Mouse (Mus musculus): ENCODE data around the gene Cd84. TPM values are rescaled to one million over a fixed set of nuclear protein-coding genes. Genes with fewer than 3 reads are reported as not detected.

Cd84 gene
- polyA plus RNA-seq, 2 experiments from 2014 or later = 173 to 208 TPM

DNA sequence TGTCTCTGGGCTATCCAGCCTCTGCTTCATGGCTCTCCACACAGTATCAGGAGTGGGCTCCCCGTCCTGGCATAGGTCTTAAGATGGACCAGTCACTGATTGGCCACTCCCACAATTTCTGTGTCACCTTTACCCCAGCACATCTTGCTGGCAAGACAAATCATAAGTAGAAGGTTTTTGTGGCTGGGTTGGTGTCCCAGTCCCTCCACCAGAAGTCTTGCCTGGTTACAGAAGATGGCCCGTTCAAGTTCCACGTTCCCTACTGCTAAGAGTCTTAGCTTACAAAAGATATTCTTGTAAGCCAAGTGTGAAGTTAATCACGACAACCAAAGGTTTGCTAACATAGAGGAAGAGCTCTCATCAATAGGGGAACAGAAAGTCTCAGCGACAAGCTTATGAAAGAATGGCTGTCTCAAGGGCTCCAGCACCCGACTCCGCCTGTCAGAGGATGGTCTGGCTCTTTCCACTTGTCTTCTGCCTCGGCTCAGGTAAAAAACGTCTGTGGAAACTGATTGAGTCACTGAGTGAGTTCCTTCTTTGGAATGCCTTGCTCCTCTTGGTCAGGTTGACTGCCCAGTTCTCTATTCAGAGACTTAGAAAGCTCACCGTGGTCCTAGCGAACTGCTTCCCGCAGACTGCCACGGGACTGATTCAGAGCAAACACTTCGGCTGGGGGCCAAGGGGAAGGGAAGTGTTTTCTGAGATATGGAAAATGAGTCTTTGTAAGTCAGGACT lies 78.0 kb downstream of the Cd84 start, which contains the start of gene Slamf6:
Gene Slamf6, plus strand, starts transcription at position 211 of the 735 bp plus-strand sequence.
- ATAC-seq = peak; percentile 21

DNA sequence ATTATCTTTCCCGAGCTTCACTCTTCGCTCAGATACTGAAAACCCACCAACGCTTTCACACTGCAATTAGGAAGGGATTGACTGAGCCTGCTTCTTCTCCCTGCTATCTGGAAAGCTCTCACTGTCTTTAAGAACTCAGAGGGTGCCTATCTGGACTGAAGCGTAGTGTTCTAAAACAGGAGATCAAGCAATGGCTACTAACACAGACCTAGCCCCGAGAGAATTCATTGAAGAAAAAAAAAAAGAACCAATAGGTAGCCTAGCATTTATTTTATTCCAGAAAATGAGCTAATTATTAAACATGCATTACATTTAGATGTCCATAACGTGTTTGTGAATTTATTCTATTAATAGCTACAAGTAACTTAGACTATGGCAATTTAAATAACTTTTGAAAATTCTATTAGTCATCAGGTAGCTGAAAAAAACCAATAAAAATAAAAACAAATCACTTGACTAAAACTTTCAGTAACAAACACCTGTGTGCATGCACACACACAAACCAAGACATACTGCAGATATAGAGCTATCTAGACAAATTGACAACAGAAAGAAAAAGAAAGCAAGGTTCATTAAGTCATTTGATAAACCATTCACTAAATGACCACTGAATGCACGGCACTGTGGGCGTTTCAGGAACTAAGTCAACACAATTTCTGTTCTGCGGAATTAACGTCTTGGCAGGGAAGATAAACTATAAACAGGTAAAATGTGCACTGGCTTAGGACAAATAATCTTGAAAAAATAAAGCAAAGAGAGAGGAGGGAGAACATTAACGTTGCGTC lies 78.8 kb downstream of the Cd84 start:
- ATAC-seq = no peak

DNA sequence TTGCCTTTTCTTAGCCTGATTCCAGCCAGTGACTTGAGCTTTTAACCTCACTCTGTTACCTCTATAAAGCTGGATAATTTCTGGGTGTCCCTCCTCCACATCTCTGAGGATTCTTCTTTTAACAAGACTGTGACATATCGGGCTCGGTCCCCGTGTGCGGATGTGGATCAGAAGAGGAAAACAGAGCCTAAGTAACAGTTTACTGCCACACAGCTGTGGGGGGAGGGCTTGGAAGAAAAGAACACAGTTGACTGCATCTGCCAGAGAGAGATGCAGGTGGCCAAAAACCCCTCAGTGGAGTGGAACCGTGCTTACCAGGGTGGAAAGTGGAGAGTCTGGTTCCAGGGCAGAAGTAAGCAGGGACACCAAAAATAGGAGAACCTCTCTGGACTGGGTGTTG lies 79.7 kb downstream of the Cd84 start:
- no peak for ATAC-seq

DNA sequence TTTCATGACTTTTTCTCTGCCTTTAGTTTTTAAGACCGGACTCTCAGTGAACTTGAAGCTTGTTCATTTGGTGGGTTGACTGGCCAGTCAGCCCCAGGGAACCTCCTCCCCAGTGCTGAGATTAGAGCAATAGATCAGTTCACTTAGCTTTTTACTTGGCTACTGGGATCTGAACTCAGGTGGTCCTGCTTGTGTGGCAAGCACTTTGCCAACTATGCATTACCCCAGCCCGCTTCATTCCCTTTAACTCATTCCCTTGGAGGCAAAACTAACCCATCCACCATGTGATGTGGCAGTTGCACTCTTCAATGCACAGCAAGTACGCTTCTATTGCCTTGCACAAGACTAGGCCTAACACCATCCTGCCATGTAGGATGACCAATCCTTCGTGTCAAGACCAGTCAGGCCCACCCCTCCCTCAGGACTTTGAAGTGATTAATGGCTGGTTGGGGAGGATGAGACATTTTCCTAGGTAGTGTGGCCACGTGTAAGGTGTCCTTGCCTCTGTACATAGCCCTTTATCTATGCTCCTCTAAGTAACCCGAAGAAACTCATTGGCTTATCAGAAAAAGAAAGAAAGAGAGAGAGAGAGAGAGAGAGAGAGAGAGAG lies 80.5 kb downstream of the Cd84 start:
- no peak for ATAC-seq

DNA sequence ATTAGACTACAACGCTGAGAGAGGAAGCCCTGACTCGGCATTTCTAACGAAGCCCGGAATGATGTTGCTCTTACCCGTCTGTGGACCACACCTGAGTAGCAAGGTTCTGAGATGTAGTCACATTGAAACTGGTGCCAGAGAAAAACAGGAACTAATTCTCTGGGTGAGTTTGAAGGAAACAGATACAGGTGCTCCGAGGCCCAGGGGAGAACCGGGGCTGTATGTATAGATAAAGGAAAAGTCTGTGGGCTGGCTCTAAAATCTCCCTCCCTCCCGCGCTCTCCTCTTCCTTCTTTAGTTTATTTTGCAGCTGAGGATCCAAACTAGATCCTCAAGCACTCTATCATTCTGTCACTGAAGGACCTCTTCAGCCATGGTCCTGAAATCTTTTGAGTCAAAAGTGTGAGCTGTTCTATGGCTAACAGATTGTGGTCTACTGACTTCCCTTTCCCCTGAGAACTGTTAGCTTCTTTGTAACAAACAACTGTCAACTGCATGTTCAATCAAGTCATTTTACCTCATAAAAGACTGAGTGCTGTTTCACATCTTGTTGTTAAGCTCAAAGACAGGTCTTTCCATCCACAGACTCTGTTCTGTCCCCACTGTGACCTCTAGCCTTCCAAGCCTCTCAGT lies 81.6 kb downstream of the Cd84 start:
- ATAC-seq = peak; percentile 44

DNA sequence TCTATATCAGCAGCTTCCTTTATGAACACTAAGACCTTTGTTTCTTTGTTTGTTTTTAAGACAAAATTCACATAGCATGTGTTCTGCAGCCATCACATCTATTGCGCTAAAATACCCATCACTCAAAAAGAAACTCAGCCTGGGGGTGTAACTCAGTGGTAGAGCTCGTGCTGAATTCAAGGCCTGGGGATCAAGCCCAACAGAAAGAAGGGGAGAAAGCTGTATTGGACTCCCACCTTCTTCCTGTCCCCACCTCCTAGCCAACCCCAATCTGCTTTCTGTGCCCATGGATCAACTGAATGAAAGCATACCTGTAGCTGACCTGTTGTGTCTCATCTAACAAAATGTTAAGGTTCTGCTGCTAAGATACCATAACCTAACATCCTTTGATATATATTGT lies 82.1 kb downstream of the Cd84 start:
- peak; percentile 3 for ATAC-seq

DNA sequence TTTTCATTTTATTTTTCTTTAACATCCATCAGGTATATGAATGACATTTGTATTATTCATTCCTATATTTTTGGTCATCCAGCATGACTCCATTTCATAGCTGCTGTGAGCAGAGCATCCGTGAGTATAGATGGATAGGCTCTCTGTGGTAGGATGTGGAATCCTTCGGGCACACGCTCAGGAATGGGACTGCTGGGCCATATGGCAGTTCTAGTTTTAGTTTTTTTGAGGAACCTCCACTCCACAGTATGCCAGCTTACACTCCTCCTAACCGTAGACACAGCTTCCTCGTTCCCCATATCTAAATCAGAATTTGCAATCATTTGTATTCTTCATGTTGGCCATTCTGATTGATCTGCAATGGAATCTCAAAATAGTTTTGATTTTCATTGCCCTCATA lies 83.3 kb downstream of the Cd84 start:
- no peak for ATAC-seq

DNA sequence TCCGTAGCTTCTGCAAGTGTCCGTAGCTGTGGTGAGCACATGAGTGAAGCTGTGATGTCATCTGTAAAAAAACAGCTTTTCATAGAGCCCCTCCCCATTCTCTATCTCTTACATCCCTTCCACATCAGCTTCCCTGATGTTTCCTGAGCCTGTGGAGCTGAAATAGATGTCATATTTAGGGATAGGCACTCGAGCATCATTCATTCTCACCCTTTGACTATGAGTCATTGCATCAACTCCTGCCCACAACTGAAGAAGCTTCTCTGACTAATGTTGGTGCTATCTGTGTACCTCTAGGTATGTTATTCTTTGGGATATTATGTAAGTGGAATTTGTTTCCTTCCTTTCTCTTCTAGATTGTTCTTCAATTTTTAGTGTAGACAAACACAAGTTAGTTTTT lies 85.4 kb downstream of the Cd84 start:
- no peak for ATAC-seq

DNA sequence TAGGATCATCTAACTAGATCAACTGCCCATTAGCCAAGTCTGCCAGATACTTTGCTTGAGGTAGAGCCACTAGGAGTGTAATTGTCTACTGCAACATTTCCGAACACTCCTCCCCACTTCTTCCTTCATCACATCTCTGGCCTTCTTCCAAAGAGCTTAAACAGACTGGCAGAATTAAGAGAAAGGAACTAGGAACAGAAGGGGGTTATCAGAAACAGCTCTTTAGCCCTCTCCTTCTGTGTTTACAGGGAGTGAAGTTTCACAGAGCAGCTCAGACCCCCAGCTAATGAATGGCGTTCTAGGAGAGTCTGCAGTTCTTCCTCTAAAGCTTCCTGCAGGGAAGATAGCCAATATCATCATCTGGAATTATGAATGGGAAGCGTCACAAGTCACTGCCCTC lies 94.4 kb downstream of the Cd84 start:
- ATAC-seq = no peak

DNA sequence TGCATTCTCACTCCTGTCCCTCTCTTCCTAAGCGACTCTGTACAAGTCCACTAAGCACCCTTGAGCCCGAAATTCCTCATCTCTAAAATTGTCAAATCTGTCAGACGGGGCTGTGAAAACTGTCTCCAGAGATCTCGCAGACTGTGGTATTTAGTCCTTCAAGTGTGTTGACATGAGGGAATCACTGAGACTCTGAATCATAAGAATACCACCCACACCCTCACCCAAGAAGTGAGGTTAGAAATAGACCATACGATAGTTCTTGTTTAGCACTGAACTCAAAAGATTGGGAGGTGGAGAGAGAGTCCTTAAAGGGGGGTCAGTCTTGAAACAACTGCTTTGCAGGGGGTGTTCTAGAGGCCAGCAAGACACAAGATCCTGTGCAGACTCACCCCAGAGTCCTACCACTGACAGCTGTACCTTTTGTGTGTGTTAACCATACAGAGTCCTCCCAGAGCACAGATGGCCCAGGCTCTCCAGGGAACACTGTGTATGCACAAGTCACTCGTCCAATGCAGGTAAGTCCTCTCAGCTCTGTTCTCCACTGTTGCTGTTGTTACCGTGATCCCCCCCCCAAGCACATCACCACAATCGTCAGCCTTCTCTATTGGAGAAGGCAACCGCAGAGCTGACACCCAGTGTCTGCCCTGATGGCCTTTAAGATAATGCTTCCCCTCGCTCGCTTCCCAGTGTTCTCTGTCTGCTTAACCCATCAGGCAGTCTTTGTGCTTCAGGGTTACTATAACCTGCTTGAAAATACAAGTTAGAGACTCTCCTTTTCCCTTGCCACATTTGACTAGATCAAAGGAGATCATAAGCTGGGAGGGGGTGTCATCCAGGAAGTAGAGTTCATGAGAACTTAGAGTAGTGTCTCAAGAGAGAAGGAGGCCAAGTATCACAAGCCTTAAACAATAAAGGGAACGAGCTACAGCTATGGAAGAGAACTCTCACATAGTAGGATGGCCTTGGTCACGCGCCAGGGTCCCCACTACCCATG lies 99.8 kb downstream of the Cd84 start:
- peak; percentile 72 for ATAC-seq

Other genes with a start within 250 kb of the Cd84 start
- gene Ly9, start 232.3 kb upstream of the Cd84 start, polyA plus RNA-seq (2017; shearing (Covaris generic)) = 10 to 100 TPM; 45.6 to 82.3 TPM
- gene Slamf7, start 186.7 kb upstream of the Cd84 start, polyA plus RNA-seq (2017; shearing (Covaris generic)) = 1 to 10 TPM; 4.1 to 9.4 TPM
- gene Cd48, start 157.7 kb upstream of the Cd84 start, polyA plus RNA-seq (2017; shearing (Covaris generic)) = 100 to 1,000 TPM; 665 to 693 TPM
- gene Slamf1, start 72.6 kb upstream of the Cd84 start, polyA plus RNA-seq (2017; shearing (Covaris generic)) = 10 to 100 TPM; 68.6 to 72.1 TPM
- 1 to 10 TPM; 1.1 to 2.3 TPM for gene Gm10521, start 56.0 kb downstream of the Cd84 start, polyA plus RNA-seq (2017; shearing (Covaris generic))
- gene Slamf6, start 77.8 kb downstream of the Cd84 start, polyA plus RNA-seq (2017; shearing (Covaris generic)) = 100 to 1,000 TPM; 377 to 508 TPM
- gene Vangl2, start 188.7 kb downstream of the Cd84 start, polyA plus RNA-seq (2017; shearing (Covaris generic)) = 1 to 10 TPM in 1 of 2 experiments, under 1 TPM in 1; 0.62 to 1.0 TPM
- gene Nhlh1, start 217.9 kb downstream of the Cd84 start, polyA plus RNA-seq (2017; shearing (Covaris generic)) = not detected
- 100 to 1,000 TPM in 1 of 2 experiments, 10 to 100 TPM in 1; 84.6 to 111 TPM for gene Copa, start 242.8 kb downstream of the Cd84 start, polyA plus RNA-seq (2017; shearing (Covaris generic))
- 100 to 1,000 TPM in 1 of 2 experiments, 10 to 100 TPM in 1; 97.2 to 108 TPM for gene Ncstn, start 243.1 kb downstream of the Cd84 start, polyA plus RNA-seq (2017; shearing (Covaris generic))

Data from activated CD4-positive, CD25-positive, alpha-beta regulatory T cell, adult 4 months (primary cell).